Mouse (Mus musculus) E14TG2a.4 (cell line): ENCODE results near the gene Kif1bp.

Source experiments
- CTCF ChIP-seq: conservative IDR thresholded peaks from 2 replicates; pipeline ENCODE4 v1.5.1; 2014; ENCODE audit warnings: low read length
- POU5F1 ChIP-seq: IDR thresholded peaks from 2 replicates; pipeline ENCODE4 v1.6.1; 2014; ENCODE audit warnings: low read length, borderline replicate concordance

GRCm38 (mm10) chr10:62507591-62508308, 70.5 kb downstream of the Kif1bp start:
- TF ChIP-seq CTCF: no peak
- no peak for TF ChIP-seq POU5F1
